Mouse (Mus musculus) left cerebral cortex, adult 8-10 months (tissue): ENCODE measurements around the gene Prkar1b. TPM values are rescaled to one million over a fixed set of nuclear protein-coding genes. Genes with fewer than 3 reads are reported as not detected.

Experiments used
- DNase-seq, 2 experiments: peaks; one replicate each; pipeline ENCODE4 v3.0.0; 2022; ENCODE audit warnings: low spot score in 2 of 2
- total RNA-seq, 4 experiments: library from RNA; stranded (reverse); gene quantifications; 2 replicates each; pipeline ENCODE4 v1.2.4; 2022

The Prkar1b gene
- total RNA-seq, 4 experiments from 2014 or later, result 670 to 720 (median 701) TPM

GRCm38 (mm10) chr5:139110140-139110855 is 39.5 kb downstream of the Prkar1b start:
- DNase-seq, result no peak

GRCm38 (mm10) chr5:139107815-139108214 is 42.0 kb downstream of the Prkar1b start:
- no peak for DNase-seq

DNA sequence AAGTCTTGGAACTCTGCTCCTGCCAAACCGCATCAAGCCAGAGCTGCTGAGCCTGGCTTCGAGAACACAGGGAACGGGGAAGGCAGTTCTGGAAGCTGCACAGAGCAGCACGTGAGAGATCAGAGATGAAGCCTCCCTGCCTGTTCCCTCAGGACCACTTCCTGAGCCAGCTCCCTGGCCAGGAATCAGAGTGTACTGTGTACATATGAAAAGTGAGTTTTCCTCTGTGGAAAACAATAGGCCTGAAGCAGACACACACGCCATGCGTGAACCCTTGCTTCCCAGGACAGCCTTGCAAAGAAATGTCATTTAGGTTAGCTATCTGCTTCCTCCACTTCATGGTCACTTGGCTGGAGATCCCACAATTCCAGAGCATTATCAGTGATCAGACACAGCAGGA is 48.0 kb downstream of the Prkar1b start:
- DNase-seq, result no peak

GRCm38 (mm10) chr5:139098991-139099972 is 50.5 kb downstream of the Prkar1b start:
- peak in 1 of 2 experiments; percentile 81 for DNase-seq

DNA sequence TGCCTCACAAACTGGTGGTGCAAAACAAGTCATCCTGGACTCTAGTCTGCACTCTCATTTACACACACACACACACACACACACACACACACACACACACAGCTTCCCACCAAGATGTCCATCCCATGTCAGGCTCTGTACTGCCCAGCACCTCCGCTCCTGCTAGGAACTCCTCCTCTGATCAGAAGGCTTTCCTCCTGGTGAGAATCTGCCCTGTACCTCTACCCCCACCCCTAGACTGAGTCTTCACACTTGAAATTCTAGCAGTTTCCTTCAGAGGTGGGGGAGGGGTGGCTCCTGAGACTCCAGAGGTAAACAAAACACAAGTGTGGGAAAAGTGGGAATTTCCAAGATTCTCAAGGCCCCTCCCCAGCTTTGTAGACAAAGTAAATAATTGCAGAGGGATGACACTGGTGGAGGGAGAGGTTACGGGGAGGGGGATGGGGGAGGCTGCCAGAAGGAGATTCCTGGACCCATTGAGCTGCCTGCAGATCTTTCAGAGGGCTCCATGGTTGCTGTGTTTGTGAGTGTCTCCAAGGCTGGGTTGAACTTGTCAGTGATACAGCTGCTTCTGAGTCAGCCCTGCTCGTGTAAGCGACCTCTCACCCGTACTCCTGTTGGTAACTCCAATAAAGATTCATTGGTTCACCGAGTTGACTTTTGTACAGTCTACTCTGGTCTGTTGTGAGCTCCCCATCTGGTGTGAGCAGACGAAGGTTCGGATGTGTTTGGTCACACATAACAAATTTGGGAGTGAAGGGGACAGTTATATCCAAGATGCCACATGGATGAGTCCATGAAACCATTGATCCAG is 54.3 kb downstream of the Prkar1b start:
- no peak for DNase-seq

- DNase-seq, result no peak
Observed at GRCm38 (mm10) chr5:139093534-139093933, 56.3 kb downstream of the Prkar1b start.

GRCm38 (mm10) chr5:139091713-139092112 is 58.1 kb downstream of the Prkar1b start:
- DNase-seq, result no peak

DNA sequence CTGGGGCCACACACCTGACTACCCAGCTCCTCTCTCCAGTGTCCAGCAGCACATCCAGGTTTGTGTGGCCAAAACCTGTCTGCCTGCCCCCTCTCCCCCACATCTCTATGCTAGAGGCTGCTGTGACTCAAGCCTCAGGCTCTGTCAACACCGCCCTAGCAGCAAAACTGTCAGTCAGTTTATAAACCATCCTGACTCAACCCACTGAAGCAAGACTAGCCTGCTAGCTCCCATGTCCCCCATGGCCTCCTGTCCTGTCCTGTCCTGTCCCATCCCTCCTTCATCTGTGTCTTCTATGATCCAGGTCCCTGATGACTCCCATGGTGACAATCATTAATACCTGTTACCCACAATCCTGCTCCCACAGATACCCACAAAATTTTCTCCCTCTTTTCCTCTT is 59.6 kb downstream of the Prkar1b start:
- DNase-seq, result no peak

- DNase-seq, result no peak
Observed at GRCm38 (mm10) chr5:139088173-139088572, 61.6 kb downstream of the Prkar1b start.

- no peak for DNase-seq
Observed at GRCm38 (mm10) chr5:139084831-139085519, 64.8 kb downstream of the Prkar1b start.

- DNase-seq, result peak in 1 of 2 experiments; percentile 68
Observed at GRCm38 (mm10) chr5:139084302-139084701, 65.5 kb downstream of the Prkar1b start.

DNA sequence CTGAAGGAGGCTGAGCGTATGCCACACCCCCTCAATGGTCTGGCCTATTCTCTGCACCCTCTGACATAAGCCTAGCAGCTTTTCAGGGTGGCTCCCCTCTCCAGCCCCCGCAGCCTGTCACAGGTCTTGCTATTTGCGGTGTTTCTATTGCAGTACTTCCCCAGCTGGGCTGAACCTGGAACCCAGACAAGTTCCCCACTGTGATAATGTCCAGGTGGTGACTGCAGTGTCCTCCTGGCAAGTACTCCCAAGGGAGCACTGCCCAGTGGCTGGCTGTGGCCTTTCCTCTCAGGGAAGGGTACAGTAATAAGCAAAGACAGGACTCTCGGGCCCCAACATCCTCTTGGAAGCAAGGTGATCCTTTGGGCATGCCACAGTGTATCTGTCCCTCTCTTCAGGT is 66.0 kb downstream of the Prkar1b start:
- DNase-seq, result no peak

DNA sequence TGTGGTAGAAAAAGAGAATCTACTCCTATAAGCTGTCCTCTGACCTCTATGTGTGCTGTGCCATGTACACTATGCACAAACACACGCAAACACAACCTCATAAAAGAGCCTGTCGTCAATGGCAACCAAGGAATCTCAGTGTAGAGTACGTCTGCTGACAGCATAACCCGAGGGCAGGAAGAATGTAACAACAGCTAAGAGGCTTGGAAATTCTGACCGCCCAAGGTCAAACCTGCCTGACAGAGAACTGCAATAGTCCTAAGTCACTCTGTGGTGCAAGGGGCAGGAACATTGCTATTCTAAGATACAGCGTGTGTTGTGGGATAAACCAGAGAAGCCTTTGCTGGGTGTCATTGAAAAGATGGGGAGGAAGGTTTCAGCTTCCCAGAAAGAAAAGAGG is 68.4 kb downstream of the Prkar1b start:
- DNase-seq, result no peak

DNA sequence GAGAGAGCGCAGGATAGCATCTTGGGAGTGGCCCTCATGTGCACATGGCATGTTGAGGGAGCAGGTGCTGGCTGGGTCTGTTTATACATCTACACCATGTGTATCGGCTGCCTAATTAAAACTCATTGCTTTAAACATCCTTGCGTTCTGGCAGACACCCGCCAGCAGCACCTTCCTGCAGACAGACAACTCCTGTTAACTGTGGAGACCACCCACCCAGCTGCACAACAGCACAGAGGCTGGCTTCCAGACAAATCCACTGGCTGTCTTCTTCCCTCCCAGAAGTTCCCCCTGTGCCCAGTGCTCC is 71.7 kb downstream of the Prkar1b start:
- no peak for DNase-seq

- DNase-seq, result no peak
Observed at GRCm38 (mm10) chr5:139077311-139078155, 72.3 kb downstream of the Prkar1b start.

- no peak for DNase-seq
Observed at GRCm38 (mm10) chr5:139076450-139076849, 73.4 kb downstream of the Prkar1b start.

DNA sequence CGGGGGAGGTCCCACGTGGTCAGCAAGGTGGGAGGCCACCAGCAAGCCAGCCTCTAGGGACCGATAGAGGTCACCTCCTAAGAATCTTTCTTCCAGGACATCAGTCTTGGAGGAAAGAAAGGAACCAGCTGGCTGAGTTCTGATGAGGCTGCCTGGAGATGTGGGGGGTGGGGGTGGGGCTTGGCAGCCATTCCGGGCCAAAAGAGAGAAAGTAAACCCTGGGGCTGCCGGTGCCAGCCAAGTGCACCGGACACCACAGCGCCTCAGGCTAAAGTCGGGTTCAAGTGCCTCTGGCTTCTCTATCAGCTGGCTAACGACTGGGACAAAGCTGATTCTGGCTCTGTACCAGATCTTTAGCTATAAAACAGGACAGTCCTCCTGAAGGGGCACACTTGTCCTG is 74.0 kb downstream of the Prkar1b start:
- no peak for DNase-seq

GRCm38 (mm10) chr5:139075125-139075524 is 74.7 kb downstream of the Prkar1b start:
- no peak for DNase-seq

DNA sequence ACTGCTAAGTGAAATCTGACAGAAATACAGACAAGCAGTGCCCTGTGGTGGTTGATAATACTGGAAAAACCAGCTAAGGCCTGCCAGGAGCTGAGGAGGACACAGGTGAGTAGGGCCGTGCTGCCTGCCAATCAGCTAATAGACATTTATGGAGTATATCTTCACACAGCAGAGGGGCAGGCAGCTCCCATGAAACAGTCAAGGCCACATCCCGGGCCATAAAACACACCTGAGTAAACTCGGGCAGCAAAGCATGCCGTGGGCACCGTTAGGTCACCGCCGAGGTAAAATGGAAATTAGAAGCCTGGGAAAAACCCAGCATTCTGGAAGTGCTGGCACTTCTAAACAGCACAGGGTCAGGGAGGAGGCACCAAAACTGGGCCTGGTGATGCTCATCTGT is 75.8 kb downstream of the Prkar1b start:
- no peak for DNase-seq

DNA sequence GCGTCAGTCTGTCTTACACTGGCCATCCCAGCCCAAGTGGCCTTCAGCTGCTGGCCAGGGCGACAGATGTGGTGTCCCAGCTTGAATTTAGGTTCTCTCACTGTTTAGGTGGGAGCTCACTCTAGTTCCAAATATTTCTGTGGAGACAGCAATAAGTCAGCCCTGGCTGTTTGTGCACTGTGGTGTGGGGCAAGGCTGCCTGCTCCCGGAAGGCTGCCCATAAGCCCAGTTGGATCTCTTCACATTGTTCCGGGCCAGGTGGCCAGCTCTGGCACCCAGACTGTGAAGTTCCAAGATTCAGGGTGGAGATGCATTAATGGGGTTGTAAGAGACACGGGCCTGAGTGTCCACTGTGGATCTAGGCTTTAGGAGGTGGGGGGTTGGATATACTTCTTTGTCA is 76.9 kb downstream of the Prkar1b start:
- no peak for DNase-seq
